Mouse (Mus musculus): ENCODE results near the gene Prune2. TPM values are rescaled to one million over a fixed set of nuclear protein-coding genes. Genes with fewer than 3 reads are reported as not detected.

Gene Prune2
- polyA plus RNA-seq, 1 experiment from 2014 or later = 0.67 TPM

GRCm38 (mm10) chr19:17271179-17271622 lies 315.3 kb downstream of the Prune2 start:
- H3K27me3 ChIP-seq (ENCODE audit: insufficient read depth, low read length) = no peaks in the 10 kb centered on the region
- H3K36me3 ChIP-seq (replicated peaks; ENCODE audit: insufficient read depth, low read length) = no peaks in the 10 kb centered on the region
- H3K4me3 ChIP-seq (ENCODE audit: low read depth, low read length) = no peak overlapping the region
- no peaks in the 10 kb centered on the region for H3K4me1 ChIP-seq (ENCODE audit: insufficient read depth)
- DNase-seq (no peak), ATAC-seq (no peak)
- no peak overlapping the region for H3K4me2 ChIP-seq (ENCODE audit: low read depth, low read length)
- no peak overlapping the region for H3K27ac ChIP-seq (ENCODE audit: low read depth)
- no peak overlapping the region for H3K9ac ChIP-seq (replicated peaks)
- TF ChIP-seq EP300 (IDR thresholded peaks at IDR 0.05; ENCODE audit: low read depth) (no peak), CTCF (IDR thresholded peaks at IDR 0.05; ENCODE audit: low read depth) (no peak)
- H3K9me3 ChIP-seq (ENCODE audit: low read length) = no peaks in the 10 kb centered on the region
- 61% methylated on average over 3 of the region's 3 CpGs for WGBS (ENCODE audit: insufficient replicate concordance)

GRCm38 (mm10) chr19:17272988-17273387 lies 317.1 kb downstream of the Prune2 start:
- TF ChIP-seq CTCF (IDR thresholded peaks at IDR 0.05; ENCODE audit: low read depth) = no peak
- no peak for TF ChIP-seq EP300 (IDR thresholded peaks at IDR 0.05; ENCODE audit: low read depth)
- no peak for DNase-seq
- Histone ChIP-seq H3K27ac (ENCODE audit: low read depth) (no peak overlapping the region), H3K4me2 (ENCODE audit: low read depth, low read length) (no peak overlapping the region), H3K9me3 (ENCODE audit: low read length) (no peaks in the 10 kb centered on the region), H3K4me1 (ENCODE audit: insufficient read depth) (no peaks in the 10 kb centered on the region), H3K4me3 (ENCODE audit: low read depth, low read length) (no peak overlapping the region), H3K9ac (replicated peaks) (no peak overlapping the region), H3K36me3 (replicated peaks; ENCODE audit: insufficient read depth, low read length) (no peaks in the 10 kb centered on the region), H3K27me3 (ENCODE audit: insufficient read depth, low read length) (no peaks in the 10 kb centered on the region)
- ATAC-seq = no peak
- WGBS (ENCODE audit: insufficient replicate concordance) = 79% methylated on average over 2 of the region's 2 CpGs

Other genes starting within 250 kb of the Prune2 start
- 5.4 and 6.2 TPM in 2 replicates for gene Vps13a, start 175.2 kb upstream of the Prune2 start, polyA plus RNA-seq (2015; fragmentation: Nextera tagmentation; extraction: Ambion mirVana)
- gene Foxb2, start 82.3 kb upstream of the Prune2 start, polyA plus RNA-seq (2015; fragmentation: Nextera tagmentation; extraction: Ambion mirVana) = not detected in 2 replicates

Data from liver, postnatal 0 days (tissue).